Mouse (Mus musculus) E14TG2a.4 (cell line): Measurements from ENCODE around the gene Gramd4.
A peak's percentile ranks its signal among the peaks of the same experiment; 100 is the strongest.

Experiments used
- H3K27me3 ChIP-seq: 2 replicates; pipeline ENCODE4 v1.6.1; 2014; ENCODE audit warnings: low read length, control low read depth; ENCODE audit not compliant: insufficient read depth
- H3K36me3 ChIP-seq: 2 replicates; pipeline ENCODE4 v1.6.1; 2014; ENCODE audit warnings: low read length, control low read depth; ENCODE audit not compliant: insufficient read depth
- H3K4me1 ChIP-seq: replicated peaks from 2 replicates; pipeline ENCODE4 v1.6.1; 2014; ENCODE audit warnings: low read depth, low read length, control low read depth
- H3K4me3 ChIP-seq: replicated peaks from 2 replicates; pipeline ENCODE4 v1.5.1; 2014; ENCODE audit warnings: mild to moderate bottlenecking, low read length
- H3K9me3 ChIP-seq: 2 replicates; pipeline ENCODE4 v1.6.1; 2014; ENCODE audit warnings: low read length, control low read depth
- CTCF ChIP-seq: conservative IDR thresholded peaks from 2 replicates; pipeline ENCODE4 v1.5.1; 2014; ENCODE audit warnings: low read length
- NANOG ChIP-seq: IDR thresholded peaks from 2 replicates; pipeline ENCODE4 v1.6.1; 2014; ENCODE audit warnings: borderline replicate concordance, low read length, mixed read lengths
- POU5F1 ChIP-seq: IDR thresholded peaks from 2 replicates; pipeline ENCODE4 v1.6.1; 2014; ENCODE audit warnings: low read length, borderline replicate concordance

Gramd4 gene

DNA sequence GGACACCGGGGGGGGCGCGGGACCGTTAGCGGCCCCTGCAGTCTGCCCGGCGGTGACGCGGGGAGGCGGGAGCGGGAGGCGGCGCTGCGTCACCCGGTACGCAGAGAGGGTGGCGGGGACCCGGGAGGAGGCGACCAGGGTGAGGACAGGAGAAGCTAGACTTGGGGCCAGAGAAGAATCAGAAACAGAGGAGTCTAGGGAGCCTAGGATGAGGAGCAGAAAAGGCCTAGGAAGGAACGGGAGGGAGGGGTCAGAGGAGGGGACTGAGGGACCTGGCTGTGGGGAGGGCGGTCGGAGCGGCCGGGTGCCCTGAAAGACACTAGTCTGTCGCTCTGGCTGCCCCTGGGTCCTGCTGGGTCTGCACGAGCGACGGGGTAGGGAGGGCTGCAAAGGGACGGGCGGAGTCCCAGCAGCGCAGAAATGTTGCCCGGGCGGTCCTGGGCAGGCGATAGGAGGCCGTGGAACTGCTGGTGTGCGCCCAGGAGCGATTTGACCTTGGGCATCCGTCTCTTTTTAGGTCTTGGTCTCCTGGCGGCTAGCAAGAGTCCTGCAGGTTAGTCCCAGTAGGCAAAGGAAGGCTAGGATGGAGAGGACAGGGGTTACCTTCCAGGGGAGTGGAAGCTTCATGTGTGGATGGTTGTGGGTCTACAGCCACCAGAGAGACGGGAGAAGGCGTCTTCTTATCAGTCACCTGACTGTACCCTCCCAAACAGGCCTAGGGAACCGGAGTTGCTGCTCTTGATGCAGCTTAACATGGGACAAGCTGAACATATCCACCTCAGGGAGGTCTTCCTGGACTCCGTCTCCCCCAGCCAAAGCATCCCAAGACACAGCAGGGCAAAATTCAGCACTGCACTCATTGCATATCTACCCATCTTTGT, 128.4 kb downstream of the Gramd4 start, which contains the start of gene Cerk:
Gene Cerk (minus strand): TSS at position 453 of the 881 bp plus-strand sequence.
- H3K4me1 ChIP-seq, result peaks cover 58% of the 10 kb centered on the region
- no peaks in the 10 kb centered on the region for H3K9me3 ChIP-seq
- peak within 1 kb of the TSS; percentile 86 for H3K4me3 ChIP-seq
- peaks cover 79% of the 10 kb centered on the region for H3K27me3 ChIP-seq
- H3K36me3 ChIP-seq, result no peaks in the 10 kb centered on the region
- TF ChIP-seq CTCF (peak; percentile 44), NANOG (no peak), POU5F1 (no peak)

DNA sequence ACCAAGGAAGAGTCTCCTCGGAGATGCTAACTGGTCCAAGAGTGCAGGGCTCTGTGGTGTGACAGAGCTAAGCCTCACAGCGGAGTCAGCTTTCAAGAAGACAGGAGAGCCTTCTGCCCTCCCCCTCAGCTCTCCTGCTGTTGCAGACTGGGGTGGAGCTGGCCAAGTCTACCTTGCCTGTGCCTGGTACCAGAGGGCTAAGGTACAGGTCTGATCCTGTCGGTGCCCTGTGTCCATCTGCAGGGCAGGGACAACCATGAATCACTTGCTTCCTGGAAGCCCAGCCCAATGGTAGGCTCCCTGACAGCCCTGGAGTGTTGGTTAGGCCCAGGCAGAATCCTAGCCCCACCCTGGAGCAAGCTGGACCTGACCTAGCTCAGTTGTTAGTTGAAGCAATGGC, 129.2 kb downstream of the Gramd4 start:
- TF ChIP-seq POU5F1 (no peak), CTCF (no peak), NANOG (no peak)
- Histone ChIP-seq H3K36me3 (no peaks in the 10 kb centered on the region), H3K27me3 (peaks cover 84% of the 10 kb centered on the region), H3K9me3 (no peaks in the 10 kb centered on the region), H3K4me1 (peaks cover 52% of the 10 kb centered on the region), H3K4me3 (0 out of 2 replicates have a peak overlapping the region, but pooled peaks have one; percentile 86)
